Mouse (Mus musculus): ENCODE results near the gene Colgalt2. TPM values are rescaled to one million over a fixed set of nuclear protein-coding genes. Genes with fewer than 3 reads are reported as not detected.

The Colgalt2 gene
- polyA plus RNA-seq, 1 experiment: 1.1 TPM

GRCm38 (mm10) chr1:152455275-152456243 lies 55.9 kb downstream of the Colgalt2 start:
- 93% methylated on average over 10 of the region's 10 CpGs for WGBS
- H3K27me3 ChIP-seq (ENCODE audit: control insufficient read depth, insufficient read depth, low read length): no peaks in the 10 kb centered on the region

GRCm38 (mm10) chr1:152456266-152456665 lies 56.6 kb downstream of the Colgalt2 start:
- WGBS: 90% methylated on average over 3 of the region's 3 CpGs
- Histone ChIP-seq H3K4me3 (ENCODE audit: control insufficient read depth, insufficient read depth, low read length) (no peak overlapping the region), H3K4me1 (replicated peaks; ENCODE audit: control insufficient read depth, insufficient read depth, low read length) (peaks cover 5% of the 10 kb centered on the region; the same call in 1 of the 2 replicates), H3K27me3 (ENCODE audit: control insufficient read depth, insufficient read depth, low read length) (no peaks in the 10 kb centered on the region), H3K27ac (ENCODE audit: control insufficient read depth, insufficient read depth, low read length) (no peak overlapping the region), H3K36me3 (ENCODE audit: control insufficient read depth, insufficient read depth, low read length) (no peaks in the 10 kb centered on the region)
- TF ChIP-seq POLR2A (IDR thresholded peaks at IDR 0.05; ENCODE audit: control insufficient read depth, extremely low read depth, insufficient read depth, low read length, poor library complexity) (no peak), CTCF (IDR thresholded peaks at IDR 0.05; ENCODE audit: borderline replicate concordance, control insufficient read depth, extremely low read depth, insufficient read depth, low read length, poor library complexity) (no peak)
- DNase-seq: no peak

More at GRCm38 (mm10) chr1:152455275-152456243, 55.9 kb downstream of the Colgalt2 start:
- no peak for DNase-seq
- no peak for TF ChIP-seq CTCF (IDR thresholded peaks at IDR 0.05; ENCODE audit: borderline replicate concordance, control insufficient read depth, extremely low read depth, insufficient read depth, low read length, poor library complexity)
- TF ChIP-seq POLR2A (IDR thresholded peaks at IDR 0.05; ENCODE audit: control insufficient read depth, extremely low read depth, insufficient read depth, low read length, poor library complexity): no peak
- Histone ChIP-seq H3K27ac (ENCODE audit: control insufficient read depth, insufficient read depth, low read length) (no peak overlapping the region), H3K4me1 (replicated peaks; ENCODE audit: control insufficient read depth, insufficient read depth, low read length) (peaks cover 5% of the 10 kb centered on the region; the same call in 1 of the 2 replicates), H3K36me3 (ENCODE audit: control insufficient read depth, insufficient read depth, low read length) (no peaks in the 10 kb centered on the region), H3K4me3 (ENCODE audit: control insufficient read depth, insufficient read depth, low read length) (no peak overlapping the region)

GRCm38 (mm10) chr1:152457596-152457995 lies 58.0 kb downstream of the Colgalt2 start:
- TF ChIP-seq POLR2A (IDR thresholded peaks at IDR 0.05; ENCODE audit: control insufficient read depth, extremely low read depth, insufficient read depth, low read length, poor library complexity) (no peak), CTCF (IDR thresholded peaks at IDR 0.05; ENCODE audit: borderline replicate concordance, control insufficient read depth, extremely low read depth, insufficient read depth, low read length, poor library complexity) (no peak)
- 93% methylated on average over 5 of the region's 5 CpGs for WGBS

GRCm38 (mm10) chr1:152458996-152459395 lies 59.4 kb downstream of the Colgalt2 start:
- DNase-seq: no peak

More at GRCm38 (mm10) chr1:152457596-152457995, 58.0 kb downstream of the Colgalt2 start:
- H3K4me1 ChIP-seq (replicated peaks; ENCODE audit: control insufficient read depth, insufficient read depth, low read length): peaks cover 5% of the 10 kb centered on the region; the same call in 1 of the 2 replicates
- no peak overlapping the region for H3K27ac ChIP-seq (ENCODE audit: control insufficient read depth, insufficient read depth, low read length)
- no peaks in the 10 kb centered on the region for H3K27me3 ChIP-seq (ENCODE audit: control insufficient read depth, insufficient read depth, low read length)
- DNase-seq: no peak
- H3K36me3 ChIP-seq (ENCODE audit: control insufficient read depth, insufficient read depth, low read length): no peaks in the 10 kb centered on the region
- H3K4me3 ChIP-seq (ENCODE audit: control insufficient read depth, insufficient read depth, low read length): no peak overlapping the region

GRCm38 (mm10) chr1:152460931-152461330 lies 61.3 kb downstream of the Colgalt2 start:
- Histone ChIP-seq H3K27me3 (ENCODE audit: control insufficient read depth, insufficient read depth, low read length) (no peaks in the 10 kb centered on the region), H3K4me1 (replicated peaks; ENCODE audit: control insufficient read depth, insufficient read depth, low read length) (peaks cover 5% of the 10 kb centered on the region; the same call in 1 of the 2 replicates), H3K27ac (ENCODE audit: control insufficient read depth, insufficient read depth, low read length) (no peak overlapping the region), H3K36me3 (ENCODE audit: control insufficient read depth, insufficient read depth, low read length) (no peaks in the 10 kb centered on the region), H3K4me3 (ENCODE audit: control insufficient read depth, insufficient read depth, low read length) (no peak overlapping the region)
- no peak for TF ChIP-seq POLR2A (IDR thresholded peaks at IDR 0.05; ENCODE audit: control insufficient read depth, extremely low read depth, insufficient read depth, low read length, poor library complexity)
- TF ChIP-seq CTCF (IDR thresholded peaks at IDR 0.05; ENCODE audit: borderline replicate concordance, control insufficient read depth, extremely low read depth, insufficient read depth, low read length, poor library complexity): no peak
- 82% methylated on average over 3 of the region's 3 CpGs for WGBS
- DNase-seq: no peak

More at GRCm38 (mm10) chr1:152458996-152459395, 59.4 kb downstream of the Colgalt2 start:
- 97% methylated on average over 7 of the region's 7 CpGs for WGBS
- Histone ChIP-seq H3K36me3 (ENCODE audit: control insufficient read depth, insufficient read depth, low read length) (no peaks in the 10 kb centered on the region), H3K27me3 (ENCODE audit: control insufficient read depth, insufficient read depth, low read length) (no peaks in the 10 kb centered on the region), H3K4me3 (ENCODE audit: control insufficient read depth, insufficient read depth, low read length) (no peak overlapping the region), H3K4me1 (replicated peaks; ENCODE audit: control insufficient read depth, insufficient read depth, low read length) (peaks cover 5% of the 10 kb centered on the region; the same call in 1 of the 2 replicates), H3K27ac (ENCODE audit: control insufficient read depth, insufficient read depth, low read length) (no peak overlapping the region)
- no peak for TF ChIP-seq POLR2A (IDR thresholded peaks at IDR 0.05; ENCODE audit: control insufficient read depth, extremely low read depth, insufficient read depth, low read length, poor library complexity)
- TF ChIP-seq CTCF (IDR thresholded peaks at IDR 0.05; ENCODE audit: borderline replicate concordance, control insufficient read depth, extremely low read depth, insufficient read depth, low read length, poor library complexity): no peak

GRCm38 (mm10) chr1:152461814-152462213 lies 62.2 kb downstream of the Colgalt2 start:
- H3K27me3 ChIP-seq (ENCODE audit: control insufficient read depth, insufficient read depth, low read length): no peaks in the 10 kb centered on the region
- H3K4me1 ChIP-seq (replicated peaks; ENCODE audit: control insufficient read depth, insufficient read depth, low read length): peaks cover 5% of the 10 kb centered on the region; the same call in 1 of the 2 replicates
- H3K4me3 ChIP-seq (ENCODE audit: control insufficient read depth, insufficient read depth, low read length): no peak overlapping the region
- H3K36me3 ChIP-seq (ENCODE audit: control insufficient read depth, insufficient read depth, low read length): no peaks in the 10 kb centered on the region
- no peak overlapping the region for H3K27ac ChIP-seq (ENCODE audit: control insufficient read depth, insufficient read depth, low read length)
- WGBS: 47% methylated on average over 3 of the region's 3 CpGs
- DNase-seq: no peak
- TF ChIP-seq CTCF (IDR thresholded peaks at IDR 0.05; ENCODE audit: borderline replicate concordance, control insufficient read depth, extremely low read depth, insufficient read depth, low read length, poor library complexity) (no peak), POLR2A (IDR thresholded peaks at IDR 0.05; ENCODE audit: control insufficient read depth, extremely low read depth, insufficient read depth, low read length, poor library complexity) (no peak)

Measured in thymus, adult 2 months (tissue).